Mouse (Mus musculus) heart, embryonic 16.5 days (tissue): Measurements from ENCODE around the gene Slc25a22. TPM values are rescaled to one million over a fixed set of nuclear protein-coding genes. Genes with fewer than 3 reads are reported as not detected.
A peak's percentile ranks its signal among the peaks of the same experiment; 100 is the strongest.

Experiments used
- ATAC-seq: fragments of 200-750 bp; cut with Nextera tagmentation; replicated peaks from 2 replicates; pipeline ENCODE4 v1.8.0; 2017; ENCODE audit warnings: moderate number of reproducible peaks; ENCODE audit not compliant: insufficient read depth, low FRiP score; ENCODE audit errors: extremely low read depth
- H3K27ac ChIP-seq: fragments of 300-500 bp; sonication (generic); 2 replicates; pipeline ENCODE4 v1.5.1; 2014; ENCODE audit warnings: mild to moderate bottlenecking, low read length, control low read depth, moderate library complexity
- H3K27me3 ChIP-seq: fragments of 300-500 bp; sonication (generic); 2 replicates; pipeline ENCODE4 v1.6.1; 2014; ENCODE audit warnings: low read length, mixed read lengths; ENCODE audit not compliant: control insufficient read depth, insufficient read depth
- H3K36me3 ChIP-seq: fragments of 300-500 bp; sonication (generic); 2 replicates; pipeline ENCODE4 v1.6.1; 2014; ENCODE audit not compliant: control insufficient read depth, insufficient read depth
- H3K4me1 ChIP-seq: fragments of 300-500 bp; sonication (generic); 2 replicates; pipeline ENCODE4 v1.6.1; 2014; ENCODE audit warnings: low read length, mixed read lengths; ENCODE audit not compliant: control insufficient read depth, insufficient read depth
- H3K4me2 ChIP-seq: fragments of 300-500 bp; sonication (generic); 2 replicates; pipeline ENCODE4 v1.6.1; 2014; ENCODE audit warnings: low read depth, mild to moderate bottlenecking, control low read depth, low read length
- H3K4me3 ChIP-seq: fragments of 300-500 bp; sonication (generic); 2 replicates; pipeline ENCODE4 v1.5.1; 2014; ENCODE audit warnings: mild to moderate bottlenecking, control low read depth, low read length
- H3K9ac ChIP-seq: fragments of 300-500 bp; sonication (generic); 2 replicates; pipeline ENCODE4 v1.6.1; 2014; ENCODE audit warnings: low read length, control low read depth
- H3K9me3 ChIP-seq: fragments of 300-500 bp; sonication (generic); replicated peaks from 2 replicates; pipeline ENCODE4 v1.6.1; 2016; ENCODE audit warnings: low read length; ENCODE audit not compliant: control insufficient read depth
- WGBS: fragments of 180-500 bp; shearing (Covaris S2); extraction: QIAGEN DNeasy Blood & Tissue Kit; methylation state at CpG from one replicate; pipeline ENCODE4 v1.1.7; 2014; 5-methylcytosine and 5-hydroxymethylcytosine counted together
- polyA plus RNA-seq: library from polyadenylated mRNA; unstranded; fragments of >200 nt; fragmentation: Nextera tagmentation; extraction: Ambion mirVana; gene quantifications from 2 replicates; pipeline ENCODE4 v1.2.1, GENCODE M21; 2015

Gene Slc25a22
- polyA plus RNA-seq, 1 experiment from 2014 or later = 19.7 TPM

- H3K27ac ChIP-seq = no peak overlapping the region
- no peak overlapping the region for H3K9ac ChIP-seq
- no peak overlapping the region for H3K4me3 ChIP-seq
- no peaks in the 10 kb centered on the region for H3K9me3 ChIP-seq
- 75% methylated on average over 4 of the region's 4 CpGs for WGBS
- peaks cover 31% of the 10 kb centered on the region for H3K36me3 ChIP-seq
- no peak overlapping the region for H3K4me2 ChIP-seq
- peaks cover 4% of the 10 kb centered on the region; the same call in 1 of the 2 replicates for H3K4me1 ChIP-seq
- no peak for ATAC-seq
- no peaks in the 10 kb centered on the region for H3K27me3 ChIP-seq
Measured at GRCm38 (mm10) chr7:141405466-141405865, 32.2 kb downstream of the Slc25a22 start.

- Histone ChIP-seq H3K36me3 (peaks cover 40% of the 10 kb centered on the region), H3K9me3 (no peaks in the 10 kb centered on the region), H3K27me3 (no peaks in the 10 kb centered on the region), H3K4me3 (no peak overlapping the region), H3K4me2 (no peak overlapping the region), H3K9ac (no peak overlapping the region), H3K27ac (no peak overlapping the region), H3K4me1 (no peaks in the 10 kb centered on the region)
- WGBS = 43% methylated on average over 5 of the region's 5 CpGs
- no peak for ATAC-seq
Measured at GRCm38 (mm10) chr7:141403305-141403704, 34.4 kb downstream of the Slc25a22 start.

GRCm38 (mm10) chr7:141395348-141395747 lies 42.3 kb downstream of the Slc25a22 start:
- Histone ChIP-seq H3K9ac (no peak overlapping the region), H3K4me3 (no peak overlapping the region), H3K27me3 (no peaks in the 10 kb centered on the region), H3K36me3 (peaks cover 29% of the 10 kb centered on the region), H3K27ac (no peak overlapping the region), H3K9me3 (no peaks in the 10 kb centered on the region), H3K4me1 (peaks cover 12% of the 10 kb centered on the region), H3K4me2 (no peak overlapping the region)
- WGBS = 83% methylated on average over 1 of the region's 1 CpGs
- ATAC-seq = no peak

- ATAC-seq = no peak
- no peaks in the 10 kb centered on the region for H3K27me3 ChIP-seq
- H3K9me3 ChIP-seq = no peaks in the 10 kb centered on the region
- H3K36me3 ChIP-seq = peaks cover 24% of the 10 kb centered on the region
- no peak overlapping the region for H3K27ac ChIP-seq
- 29% methylated on average over 6 of the region's 6 CpGs for WGBS
- no peak overlapping the region for H3K9ac ChIP-seq
- peaks cover 12% of the 10 kb centered on the region for H3K4me1 ChIP-seq
- H3K4me3 ChIP-seq = no peak overlapping the region
- no peak overlapping the region for H3K4me2 ChIP-seq
Measured at GRCm38 (mm10) chr7:141394771-141395170, 42.9 kb downstream of the Slc25a22 start.

- WGBS = 74% methylated on average over 7 of the region's 7 CpGs
- ATAC-seq = no peak
- no peak overlapping the region for H3K4me3 ChIP-seq
- no peak overlapping the region for H3K4me2 ChIP-seq
- H3K9me3 ChIP-seq = no peaks in the 10 kb centered on the region
- H3K4me1 ChIP-seq = peaks cover 12% of the 10 kb centered on the region
- no peak overlapping the region for H3K9ac ChIP-seq
- H3K27me3 ChIP-seq = no peaks in the 10 kb centered on the region
- H3K27ac ChIP-seq = no peak overlapping the region
- H3K36me3 ChIP-seq = peaks cover 19% of the 10 kb centered on the region
Measured at GRCm38 (mm10) chr7:141394158-141394557, 43.5 kb downstream of the Slc25a22 start.

- Histone ChIP-seq H3K9me3 (no peaks in the 10 kb centered on the region), H3K27ac (peak overlapping the region; percentile 64), H3K4me1 (peaks cover 12% of the 10 kb centered on the region), H3K4me2 (peak overlapping the region; percentile 86), H3K36me3 (peaks cover 9% of the 10 kb centered on the region; the same call in 1 of the 2 replicates), H3K27me3 (no peaks in the 10 kb centered on the region), H3K4me3 (peak overlapping the region; percentile 87), H3K9ac (peak overlapping the region; percentile 75)
- 0 out of 2 replicates have a peak, but pooled peaks have one; percentile 1 for ATAC-seq
- 27% methylated on average over 9 of the region's 9 CpGs for WGBS
Measured at GRCm38 (mm10) chr7:141392552-141393222, 45.0 kb downstream of the Slc25a22 start.

GRCm38 (mm10) chr7:141391625-141392551 lies 45.8 kb downstream of the Slc25a22 start, which contains the start of gene Taldo1:
Gene Taldo1 (plus strand): TSS chr7:141392199.
- WGBS = under 1% methylated on average over 57 of the region's 57 CpGs
- peaks cover 12% of the 10 kb centered on the region for H3K4me1 ChIP-seq
- peaks cover 9% of the 10 kb centered on the region; the same call in 1 of the 2 replicates for H3K36me3 ChIP-seq
- peak within 1 kb of the TSS; percentile 87 for H3K4me3 ChIP-seq
- H3K9ac ChIP-seq = peak within 1 kb of the TSS; percentile 75
- peak within 1 kb of the TSS; percentile 84 for H3K27ac ChIP-seq
- H3K9me3 ChIP-seq = no peaks in the 10 kb centered on the region
- peak; percentile 96 for ATAC-seq
- peak within 1 kb of the TSS; percentile 86 for H3K4me2 ChIP-seq
- no peaks in the 10 kb centered on the region for H3K27me3 ChIP-seq

- Histone ChIP-seq H3K36me3 (no peaks in the 10 kb centered on the region), H3K27ac (no peak overlapping the region), H3K4me1 (peaks cover 12% of the 10 kb centered on the region), H3K9ac (no peak overlapping the region), H3K27me3 (no peaks in the 10 kb centered on the region), H3K4me2 (no peak overlapping the region), H3K4me3 (no peak overlapping the region), H3K9me3 (no peaks in the 10 kb centered on the region)
- WGBS = 52% methylated on average over 9 of the region's 9 CpGs
- no peak for ATAC-seq
Measured at GRCm38 (mm10) chr7:141390326-141391259, 47.1 kb downstream of the Slc25a22 start.
